ENCODE assay signal across 8 mouse cellular contexts in the genomic region with DNA sequence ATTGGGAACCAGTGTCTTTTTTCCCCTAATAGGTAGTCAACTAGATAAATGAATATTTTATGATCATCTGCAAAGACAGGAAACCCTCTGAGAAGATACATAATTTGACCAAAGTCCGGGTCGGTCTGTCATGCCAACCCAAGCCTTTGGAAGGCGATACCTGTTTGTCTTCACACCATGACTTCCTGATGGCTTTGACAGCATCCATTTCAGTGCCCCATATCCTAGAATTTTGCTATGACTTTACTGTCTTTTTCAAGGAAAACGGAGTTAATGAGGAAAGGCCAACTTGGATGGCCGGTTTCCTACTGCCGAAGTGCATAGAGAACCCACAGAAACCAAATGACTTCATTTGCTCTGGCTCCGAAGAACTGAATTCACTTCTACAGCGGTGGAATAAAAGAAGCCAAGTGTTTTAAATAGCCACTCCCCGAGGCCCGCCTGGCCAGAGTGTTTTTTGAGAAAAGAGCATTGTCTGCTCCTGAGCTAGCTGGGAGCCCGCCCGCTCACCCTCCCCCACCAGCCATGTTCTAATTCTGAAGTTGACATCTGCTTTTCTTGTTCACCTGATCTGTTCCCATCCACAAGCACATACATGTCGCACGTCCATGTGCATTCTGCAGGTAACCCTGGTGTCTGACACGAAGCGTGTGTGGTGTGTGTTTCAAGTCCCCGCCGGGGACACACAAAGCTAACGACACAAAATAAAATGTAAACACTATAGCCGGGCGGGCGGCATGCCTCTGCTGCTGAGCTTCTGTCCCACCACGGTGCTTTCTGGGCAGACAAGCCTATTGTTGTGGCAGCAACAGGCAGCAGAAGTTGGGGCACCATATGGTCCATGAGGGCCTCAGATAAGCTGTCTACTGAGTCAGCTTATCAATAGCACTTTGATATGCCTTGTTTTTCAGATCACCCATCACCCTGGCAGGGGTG. TPM values are rescaled to one million over a fixed set of nuclear protein-coding genes. Genes with fewer than 3 reads are reported as not detected.
DNase-seq lines count a peak whose midpoint lies in the region; ATAC-seq and TF ChIP-seq lines count a peak whose summit lies in the region.

No protein-coding gene starts in this region.

- no peaks in the 10 kb centered on the region for H3K9me3 ChIP-seq in embryonic facial prominence, embryonic 14.5 days (ENCODE audit: control insufficient read depth, low read length)
- H3K9me3 ChIP-seq in heart, embryonic 15.5 days (replicated peaks) = no peaks in the 10 kb centered on the region
- H3K9me3 ChIP-seq in liver, embryonic 11.5 days (ENCODE audit: control insufficient read depth, low read length) = no peaks in the 10 kb centered on the region
- H3K9me3 ChIP-seq in stomach, embryonic 14.5 days (ENCODE audit: control insufficient read depth, low read depth, low read length) = no peaks in the 10 kb centered on the region

- H3K4me1 ChIP-seq in embryonic facial prominence, embryonic 14.5 days (ENCODE audit: control insufficient read depth, insufficient read depth, low read length) = peaks cover 79% of the 10 kb centered on the region
- peaks cover 81% of the 10 kb centered on the region for H3K4me1 ChIP-seq in heart, embryonic 15.5 days (replicated peaks)
- peaks cover 23% of the 10 kb centered on the region for H3K4me1 ChIP-seq in liver, embryonic 11.5 days (replicated peaks; ENCODE audit: control insufficient read depth, insufficient read depth, low read length)
- H3K4me1 ChIP-seq in stomach, embryonic 14.5 days (ENCODE audit: control insufficient read depth, insufficient read depth, low read length) = peaks cover 64% of the 10 kb centered on the region

- no peaks in the 10 kb centered on the region for H3K36me3 ChIP-seq in embryonic facial prominence, embryonic 14.5 days (ENCODE audit: control insufficient read depth, insufficient read depth, low read length)
- H3K36me3 ChIP-seq in heart, embryonic 15.5 days = no peaks in the 10 kb centered on the region
- no peaks in the 10 kb centered on the region for H3K36me3 ChIP-seq in liver, embryonic 11.5 days (ENCODE audit: control insufficient read depth, insufficient read depth, low read length)
- H3K36me3 ChIP-seq in stomach, embryonic 14.5 days (ENCODE audit: control insufficient read depth, insufficient read depth, low read length) = no peaks in the 10 kb centered on the region

- H3K4me3 ChIP-seq in embryonic facial prominence, embryonic 14.5 days (ENCODE audit: low read depth, low read length) = 0 out of 2 replicates have a peak overlapping the region, but pooled peaks have one; percentile 5
- peak overlapping the region; percentile 16 for H3K4me3 ChIP-seq in heart, embryonic 15.5 days
- H3K4me3 ChIP-seq in liver, embryonic 11.5 days (ENCODE audit: low read depth, low read length) = no peak overlapping the region
- no peak overlapping the region for H3K4me3 ChIP-seq in stomach, embryonic 14.5 days (ENCODE audit: low read depth, low read length)

- peak overlapping the region; percentile 23; the same call in 1 of the 2 replicates for H3K27ac ChIP-seq in embryonic facial prominence, embryonic 14.5 days (replicated peaks; ENCODE audit: low read depth, low read length)
- peak overlapping the region; percentile 69 for H3K27ac ChIP-seq in heart, embryonic 15.5 days
- H3K27ac ChIP-seq in liver, embryonic 11.5 days (ENCODE audit: low read depth, low read length) = no peak overlapping the region
- H3K27ac ChIP-seq in stomach, embryonic 14.5 days (ENCODE audit: low read length) = peak overlapping the region; percentile 28; the same call in 1 of the 2 replicates

- peak overlapping the region; percentile 32 for H3K4me2 ChIP-seq in embryonic facial prominence, embryonic 14.5 days (ENCODE audit: low read depth, low read length)
- H3K4me2 ChIP-seq in heart, embryonic 15.5 days = peak overlapping the region; percentile 48
- H3K4me2 ChIP-seq in liver, embryonic 11.5 days = peak overlapping the region; percentile 39
- H3K4me2 ChIP-seq in stomach, embryonic 14.5 days (replicated peaks; ENCODE audit: low read depth, low read length) = 0 out of 2 replicates have a peak overlapping the region, but pooled peaks have one; percentile 2

- peak overlapping the region; percentile 37; the same call in 1 of the 2 replicates for H3K9ac ChIP-seq in embryonic facial prominence, embryonic 14.5 days (ENCODE audit: low read depth, low read length)
- H3K9ac ChIP-seq in heart, embryonic 15.5 days = peak overlapping the region; percentile 35
- no peak overlapping the region for H3K9ac ChIP-seq in liver, embryonic 11.5 days (ENCODE audit: low read depth, low read length)
- H3K9ac ChIP-seq in stomach, embryonic 14.5 days (replicated peaks; ENCODE audit: low read depth, low read length) = no peak overlapping the region

- TF ChIP-seq CTCF in brain, embryonic 14.5 days (IDR thresholded peaks at IDR 0.05; ENCODE audit: borderline replicate concordance, extremely low read depth, insufficient read depth, insufficient read length) = no peak

- no peak for ATAC-seq in embryonic facial prominence, embryonic 14.5 days (ENCODE audit: low read depth)
- ATAC-seq in heart, embryonic 15.5 days (replicated peaks; ENCODE audit: insufficient number of reproducible peaks, insufficient read depth, low FRiP score, low read depth) = no peak
- no peak for ATAC-seq in liver, embryonic 11.5 days (replicated peaks; ENCODE audit: low FRiP score)
- ATAC-seq in stomach, embryonic 14.5 days (ENCODE audit: insufficient number of reproducible peaks, insufficient read depth, low FRiP score, low read depth) = no peak
- ATAC-seq in inflammation-experienced regulatory T-cells, adult 6 months = no peak

- WGBS in embryonic facial prominence, embryonic 14.5 days = 18% methylated on average over 23 of the region's 23 CpGs
- 10% methylated on average over 23 of the region's 23 CpGs for WGBS in heart, embryonic 15.5 days
- 16% methylated on average over 23 of the region's 23 CpGs for WGBS in liver, embryonic 11.5 days
- WGBS in stomach, embryonic 14.5 days = 25% methylated on average over 23 of the region's 23 CpGs

- no peaks in the 10 kb centered on the region for H3K27me3 ChIP-seq in embryonic facial prominence, embryonic 14.5 days (replicated peaks; ENCODE audit: control insufficient read depth, insufficient read depth, low read length)
- H3K27me3 ChIP-seq in heart, embryonic 15.5 days = no peaks in the 10 kb centered on the region
- H3K27me3 ChIP-seq in liver, embryonic 11.5 days (replicated peaks; ENCODE audit: control insufficient read depth, insufficient read depth, low read length) = peaks cover 52% of the 10 kb centered on the region
- H3K27me3 ChIP-seq in stomach, embryonic 14.5 days (ENCODE audit: control insufficient read depth, insufficient read depth, low read length) = no peaks in the 10 kb centered on the region

- no peak for TF ChIP-seq POLR2A in brain, embryonic 14.5 days (IDR thresholded peaks at IDR 0.05; ENCODE audit: borderline replicate concordance, extremely low read depth, insufficient read depth, insufficient read length, poor library complexity, severe bottlenecking)

- peak; percentile 81 for DNase-seq in brain, embryonic 14.5 days (ENCODE audit: low read depth)
- DNase-seq in embryonic facial prominence, embryonic 14.5 days (ENCODE audit: low spot score) = peak; percentile 72
- DNase-seq in liver, embryonic 11.5 days (ENCODE audit: low spot score) = no peak
- DNase-seq in urinary bladder, adult 18-20 months (ENCODE audit: low spot score in 2 of 2) = no peak
- DNase-seq in natural killer cell, adult 2 months (ENCODE audit: low spot score in 2 of 2) = no peak

RNA-seq across cellular contexts. Expression of gene Tead1, which starts 5.8 kb away (rescaled TPM):
- 21.2 and 27.2 TPM in 2 replicates for polyA plus RNA-seq in brain, embryonic 14.5 days (2012; rRNA removed)
- polyA plus RNA-seq in embryonic facial prominence, embryonic 14.5 days (2014; fragmentation: Nextera tagmentation; extraction: Ambion mirVana) = 18.0 and 18.2 TPM in 2 replicates
- polyA plus RNA-seq in heart, embryonic 15.5 days (2015; fragmentation: Nextera tagmentation; extraction: Ambion mirVana) = 27.5 and 32.3 TPM in 2 replicates
- polyA plus RNA-seq in liver, embryonic 11.5 days (2014; fragmentation: Nextera tagmentation; extraction: Ambion mirVana) = 6.7 and 7.4 TPM in 2 replicates
- 31.6 and 36.2 TPM in 2 replicates for polyA plus RNA-seq in stomach, embryonic 14.5 days (2014; fragmentation: Nextera tagmentation; extraction: Ambion mirVana)
- under 1 TPM in 2 of 3 experiments, not detected in 1; 0.36 to 0.39 TPM for polyA plus RNA-seq in inflammation-experienced regulatory T-cells, adult 6 months (2017; shearing (Covaris generic))

Comparison
In these comparisons a context has a peak if more than half of its experiments do, and no peak if none do; other contexts are left out.
1. DNase-seq: peak in brain, embryonic 14.5 days (single experiment) and embryonic facial prominence, embryonic 14.5 days (single experiment); none in liver, embryonic 11.5 days (single experiment), urinary bladder, adult 18-20 months (0 of 2) and natural killer cell, adult 2 months (0 of 2).
2. H3K4me3 ChIP-seq: peak in embryonic facial prominence, embryonic 14.5 days (single experiment) and heart, embryonic 15.5 days (single experiment); none in liver, embryonic 11.5 days (single experiment) and stomach, embryonic 14.5 days (single experiment).
3. H3K9ac ChIP-seq: peak in embryonic facial prominence, embryonic 14.5 days (single experiment) and heart, embryonic 15.5 days (single experiment); none in liver, embryonic 11.5 days (single experiment) and stomach, embryonic 14.5 days (single experiment).
4. Peak in every context shown above with its lines, with median percentiles within 50 percentile points of each other: H3K4me2 ChIP-seq.